Mouse (Mus musculus): Measurements from ENCODE around the gene Hlcs.
A peak's percentile ranks its signal among the peaks of the same experiment; 100 is the strongest.

Gene Hlcs

GRCm38 (mm10) chr16:94205528-94206484 lies 107.6 kb downstream of the Hlcs start:
- DNase-seq (ENCODE audit: low read depth, low spot score), result no peak

GRCm38 (mm10) chr16:94201387-94201786 lies 112.0 kb downstream of the Hlcs start:
- DNase-seq (ENCODE audit: low read depth, low spot score), result no peak

- peak; percentile 89 for DNase-seq (ENCODE audit: low read depth, low spot score)
Observed at GRCm38 (mm10) chr16:94195913-94196312, 117.5 kb downstream of the Hlcs start.

- DNase-seq (ENCODE audit: low read depth, low spot score), result no peak
Observed at GRCm38 (mm10) chr16:94191379-94192315, 121.7 kb downstream of the Hlcs start.

GRCm38 (mm10) chr16:94190256-94190655 lies 123.1 kb downstream of the Hlcs start:
- DNase-seq (ENCODE audit: low read depth, low spot score), result no peak

DNA sequence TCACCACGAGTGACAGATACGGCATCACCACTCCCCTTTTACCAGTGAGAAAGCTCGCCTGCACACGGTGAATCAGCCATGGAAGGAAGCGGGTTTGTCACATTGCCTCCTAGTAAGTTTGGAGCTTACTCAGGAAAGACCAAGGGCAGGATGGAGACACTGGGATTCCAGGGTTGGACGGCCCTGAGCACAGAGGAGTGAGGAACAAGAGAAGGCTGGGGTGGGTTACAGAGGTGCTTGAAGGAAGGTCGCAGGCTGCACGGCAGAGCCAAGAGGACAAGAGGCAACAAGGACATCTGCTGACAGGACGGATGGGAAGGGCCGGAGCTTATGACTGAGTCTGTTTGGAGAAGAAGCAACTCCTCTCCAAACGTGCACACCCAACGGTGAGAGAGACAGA lies 126.8 kb downstream of the Hlcs start:
- DNase-seq (ENCODE audit: low read depth, low spot score), result no peak

DNA sequence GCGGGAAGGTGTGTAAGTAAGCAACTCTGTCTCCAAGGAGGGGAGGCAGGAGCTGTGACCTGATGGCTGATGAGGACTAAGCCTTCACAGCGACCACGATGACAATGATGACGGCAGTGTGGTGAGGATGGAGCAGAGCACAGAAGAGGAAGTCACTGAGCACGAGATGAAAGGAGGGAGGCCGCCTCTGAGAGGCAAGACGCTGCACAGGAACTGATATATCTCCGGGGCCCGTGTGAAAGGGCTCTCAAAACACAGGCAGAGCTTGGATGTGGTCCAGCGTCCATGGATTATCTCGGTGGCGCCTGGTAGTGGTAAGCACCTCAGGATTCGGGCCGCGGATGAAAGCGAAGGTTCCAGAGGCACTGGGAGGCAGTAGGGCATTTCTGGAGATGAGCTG lies 127.9 kb downstream of the Hlcs start:
- DNase-seq (ENCODE audit: low read depth, low spot score), result no peak

DNA sequence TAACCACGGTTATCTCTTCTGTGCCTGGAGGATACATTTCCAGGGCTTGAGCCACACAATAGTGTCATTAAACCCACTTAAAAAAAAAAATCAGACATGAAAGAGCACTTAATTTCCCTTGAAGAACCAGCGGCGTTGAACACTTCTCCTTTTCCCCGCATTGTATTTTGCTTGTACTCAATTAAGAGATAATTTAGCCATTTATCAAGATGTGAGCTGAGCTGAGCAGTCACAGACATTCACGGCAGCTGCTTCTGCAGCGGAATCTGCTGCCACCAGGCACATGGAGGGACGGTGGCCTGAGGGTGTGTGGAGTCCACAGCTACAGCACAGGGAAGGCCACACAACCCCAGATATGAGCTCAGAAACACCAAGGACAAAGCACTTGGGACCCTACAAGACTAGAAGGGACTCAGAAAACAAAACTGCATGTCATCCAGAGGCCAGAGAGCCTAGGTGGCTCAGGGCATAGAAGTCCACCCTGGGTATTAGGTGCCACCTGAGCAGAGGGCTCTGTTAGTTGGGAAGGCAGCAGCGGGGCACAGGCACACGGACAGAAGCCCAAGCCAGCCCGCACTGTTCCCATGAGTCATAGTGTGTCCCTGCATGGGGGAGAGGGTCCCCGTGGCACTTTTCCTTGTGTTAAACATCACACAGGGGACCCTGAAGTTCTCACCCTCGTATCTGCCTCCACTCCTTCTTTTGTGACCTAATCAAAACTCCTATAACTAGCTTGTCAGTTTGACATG lies 133.1 kb downstream of the Hlcs start:
- DNase-seq (ENCODE audit: low read depth, low spot score), result no peak

GRCm38 (mm10) chr16:94179341-94180121 lies 133.8 kb downstream of the Hlcs start:
- DNase-seq (ENCODE audit: low read depth, low spot score), result no peak

DNA sequence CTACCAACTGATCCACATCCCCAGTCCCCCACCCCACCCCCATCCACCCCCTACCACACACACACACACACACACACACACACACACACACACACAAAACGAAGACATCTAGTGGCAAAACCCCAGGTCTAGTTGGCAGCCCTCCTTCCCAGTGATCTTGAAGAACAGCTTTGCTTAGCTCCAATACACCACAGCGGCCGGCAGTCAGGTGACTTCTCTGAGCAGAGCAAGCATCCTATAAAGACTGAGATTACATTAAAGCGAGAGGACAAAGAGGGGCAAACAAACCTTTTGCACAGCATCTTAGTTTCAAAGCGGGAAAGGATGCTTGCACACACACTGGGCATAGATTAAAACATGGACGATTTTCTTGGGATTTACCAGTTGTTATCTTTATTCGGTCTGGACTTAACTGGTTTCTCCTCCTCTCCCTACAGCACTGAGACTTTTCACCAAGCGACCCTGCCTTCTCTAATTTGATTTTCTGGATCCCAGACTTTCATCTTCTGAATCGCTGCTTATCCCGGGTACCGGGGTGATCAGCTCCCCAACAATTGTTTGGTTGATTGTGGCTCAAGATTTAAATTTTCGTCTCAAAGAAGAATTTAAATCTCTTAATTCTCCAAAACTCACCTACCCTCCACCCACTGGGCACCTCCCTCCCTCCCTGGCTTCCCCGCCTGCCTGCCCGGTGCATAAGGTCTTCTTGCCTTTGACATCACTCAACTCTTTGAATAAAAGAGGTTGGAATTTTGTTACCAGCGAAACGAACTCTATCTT lies 134.7 kb downstream of the Hlcs start:
- no peak for DNase-seq (ENCODE audit: low read depth, low spot score)

DNA sequence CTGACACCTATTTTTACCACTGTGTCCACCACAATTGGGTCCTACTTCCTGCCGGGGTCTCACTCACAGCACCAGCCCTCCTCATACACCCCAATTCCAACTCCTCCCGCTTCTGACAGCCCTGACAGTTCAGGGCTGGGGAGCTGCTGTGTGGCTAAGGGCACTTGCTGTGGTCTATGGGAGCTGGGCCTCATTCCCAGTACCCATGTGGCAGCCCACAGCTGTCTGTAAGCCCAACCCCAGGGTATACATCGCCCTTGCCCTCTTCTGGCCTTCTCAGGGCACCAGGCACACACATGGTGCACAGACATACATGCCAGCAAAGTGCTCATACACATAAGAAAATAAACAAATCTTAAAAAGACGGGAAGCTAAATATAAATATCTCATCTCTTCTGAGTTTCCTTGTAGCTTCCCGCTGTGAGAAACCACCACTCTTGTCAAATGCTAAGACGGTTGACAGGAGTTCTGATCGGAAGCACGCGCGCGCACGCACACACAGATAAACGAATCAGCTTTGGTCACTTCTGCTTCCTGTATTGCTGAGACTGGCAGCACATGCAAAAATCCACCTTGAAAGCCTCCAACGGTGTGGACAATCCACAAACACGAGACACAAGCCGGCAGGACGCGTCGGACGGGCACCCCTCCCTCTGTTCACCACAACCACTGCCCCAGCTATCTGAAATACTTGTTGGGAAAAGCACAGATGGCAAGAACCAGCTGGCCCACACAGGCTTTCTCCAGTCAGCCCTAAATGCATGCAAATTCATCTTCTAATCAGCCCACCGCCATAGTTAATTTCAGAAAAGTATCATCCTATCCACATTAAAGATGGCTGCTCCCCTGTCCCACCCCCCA lies 136.1 kb downstream of the Hlcs start:
- no peak for DNase-seq (ENCODE audit: low read depth, low spot score)

GRCm38 (mm10) chr16:94175366-94175986 lies 137.9 kb downstream of the Hlcs start:
- no peak for DNase-seq (ENCODE audit: low read depth, low spot score)

- no peak for DNase-seq (ENCODE audit: low read depth, low spot score)
Observed at GRCm38 (mm10) chr16:94173361-94173760, 140.0 kb downstream of the Hlcs start.

DNA sequence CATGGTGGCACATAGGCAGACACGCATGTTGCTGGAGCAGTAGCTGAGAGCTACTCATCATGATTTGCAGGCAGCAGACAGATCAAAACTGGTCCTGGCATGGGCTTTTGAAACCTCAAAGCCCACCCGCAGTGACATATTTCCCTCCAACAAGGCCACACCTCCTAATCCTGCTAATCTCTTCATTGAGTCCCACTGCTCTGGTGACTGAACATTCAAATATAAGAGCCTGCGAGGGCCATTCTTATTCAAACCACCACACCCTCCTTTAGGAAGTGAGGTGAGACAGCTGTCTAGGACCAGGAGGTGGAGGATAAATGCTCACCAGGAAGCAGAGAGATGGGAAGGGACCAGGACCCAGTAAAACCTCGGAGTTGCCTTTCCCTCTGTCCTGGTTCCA lies 143.2 kb downstream of the Hlcs start:
- DNase-seq (ENCODE audit: low read depth, low spot score), result no peak

DNA sequence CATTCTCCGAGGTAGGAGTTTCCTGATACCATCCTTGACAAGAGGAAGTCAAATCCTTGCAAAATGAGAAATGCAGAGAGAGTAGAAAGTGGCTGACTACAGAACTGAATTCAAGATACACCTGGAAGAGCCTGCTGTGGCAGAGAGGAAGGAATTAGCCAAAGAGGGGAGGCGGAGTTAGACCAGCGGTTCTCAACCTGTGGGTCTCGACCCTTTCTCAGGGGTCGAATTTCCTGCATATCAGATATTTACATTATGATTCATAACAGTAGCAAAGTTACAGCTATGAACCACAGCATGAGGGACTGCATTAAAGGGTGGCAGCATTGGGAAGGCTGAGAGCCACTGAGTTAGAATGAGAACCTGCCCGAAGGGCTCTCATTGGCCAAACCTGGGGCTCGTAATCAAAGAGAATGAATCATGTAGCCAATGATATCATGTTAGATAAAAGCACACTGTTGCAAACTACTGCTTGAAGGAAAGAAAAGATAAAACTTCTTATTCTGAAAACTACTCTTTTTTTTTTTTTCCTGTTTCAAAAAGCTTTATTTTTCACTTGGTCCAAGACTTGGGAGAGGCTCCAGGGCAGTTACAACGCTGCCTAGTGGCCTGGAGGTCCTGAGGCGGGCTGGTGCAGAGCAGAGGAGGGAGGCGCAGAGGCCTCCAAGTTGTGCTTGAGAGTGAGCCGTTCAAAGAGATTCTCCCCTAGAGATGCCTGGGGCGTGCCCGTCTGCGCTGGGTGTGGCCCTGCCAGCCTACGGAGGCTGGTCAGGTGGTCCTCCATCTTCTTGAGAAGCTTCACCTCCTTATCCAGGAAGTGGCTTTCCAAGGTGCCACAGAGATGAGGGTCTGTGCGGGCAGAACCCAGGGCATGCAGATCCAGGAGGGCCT lies 144.5 kb downstream of the Hlcs start:
- no peak for DNase-seq (ENCODE audit: low read depth, low spot score)

- DNase-seq (ENCODE audit: low read depth, low spot score), result no peak
Observed at GRCm38 (mm10) chr16:94164978-94165377, 148.4 kb downstream of the Hlcs start.

DNA sequence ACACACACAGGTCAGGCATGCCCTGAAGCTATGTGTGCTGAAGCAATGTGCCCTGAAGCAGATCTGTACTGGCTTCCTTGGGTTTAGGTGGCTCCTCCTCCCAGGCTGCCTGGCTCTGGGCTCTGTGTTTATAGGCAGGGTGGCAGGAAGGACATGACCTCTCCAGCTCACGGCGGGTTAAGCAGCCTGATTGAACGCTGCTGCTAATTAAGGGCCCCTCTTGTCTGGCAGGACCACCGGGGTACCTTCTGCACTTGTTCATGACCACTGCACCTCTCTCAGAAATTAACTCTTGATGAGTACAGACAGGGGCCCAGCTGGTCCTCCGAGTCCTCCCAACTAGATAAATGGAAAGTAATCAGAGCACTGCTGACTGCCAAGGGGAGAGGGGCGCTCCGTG lies 149.1 kb downstream of the Hlcs start:
- DNase-seq (ENCODE audit: low read depth, low spot score), result no peak

DNA sequence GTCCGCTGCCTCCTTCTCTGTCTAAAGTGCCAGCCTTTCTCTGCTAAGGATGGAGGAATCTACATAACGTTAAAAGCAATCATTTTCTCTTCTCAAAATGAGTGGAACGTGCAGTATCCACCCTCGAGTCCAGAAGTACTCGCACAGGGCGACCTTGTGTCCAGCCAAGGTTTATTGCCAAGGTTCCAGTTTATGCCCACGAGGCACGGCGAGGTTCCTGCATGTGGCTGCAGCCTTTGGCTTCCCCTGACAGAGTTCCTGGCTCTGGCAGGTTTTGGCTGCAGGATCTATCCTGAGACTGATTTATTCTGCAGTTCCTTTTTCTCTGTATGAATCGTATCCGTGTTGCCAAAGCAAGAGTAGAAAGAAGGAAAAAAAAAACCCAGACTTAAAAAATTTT lies 150.3 kb downstream of the Hlcs start:
- no peak for DNase-seq (ENCODE audit: low read depth, low spot score)
